Mouse (Mus musculus) myocyte (in vitro differentiated cells): ENCODE measurements at regions not wholly inside any gene's neighbourhood (a gene's known extent, or its start where the extent isn't known, plus 50 kb on each side); places are given as distances from the start of the nearest gene placed in this dataset.
"Not testable (repeated sequence)": the region's sequence is repeated elsewhere in the genome, so short reads cannot be mapped to it uniquely, and the experiment has no call there.

ENCODE experiments used
- CEBPB ChIP-seq: IDR thresholded peaks from 2 replicates; pipeline ENCODE4 v1.6.1; 2011; ENCODE audit warnings: mild to moderate bottlenecking, moderate library complexity; ENCODE audit not compliant: poor library complexity, insufficient read depth, severe bottlenecking
- E2F4 ChIP-seq: IDR thresholded peaks from one replicate; pipeline ENCODE4 v1.6.1; 2011; ENCODE audit warnings: mild to moderate bottlenecking, control low read depth, moderate library complexity; ENCODE audit not compliant: insufficient read depth
- MAX ChIP-seq: IDR thresholded peaks from one replicate; pipeline ENCODE4 v1.6.1; 2011; ENCODE audit warnings: low read depth, mild to moderate bottlenecking, control low read depth
- MYOD1 ChIP-seq, 3 experiments: IDR thresholded peaks; one replicate each; pipeline ENCODE4 v1.6.1; 2011; ENCODE audit warnings: control low read depth in 2 of 3, low read depth in 2 of 3, mild to moderate bottlenecking in 2 of 3, moderate library complexity in 1 of 3; ENCODE audit not compliant: insufficient read length in 2 of 3, control insufficient read depth in 1 of 3
- MYOG ChIP-seq, 3 experiments: IDR thresholded peaks; one replicate each; pipeline ENCODE4 v1.6.1; 2011; ENCODE audit warnings: control low read depth in 2 of 3, low read depth in 2 of 3, mild to moderate bottlenecking in 2 of 3; ENCODE audit not compliant: insufficient read length in 2 of 3, control insufficient read depth in 1 of 3, insufficient read depth in 1 of 3
- POLR2A ChIP-seq: IDR thresholded peaks from one replicate; pipeline ENCODE4 v1.6.1; 2011; ENCODE audit warnings: low read depth, mild to moderate bottlenecking, control low read depth, moderate library complexity; ENCODE audit not compliant: insufficient read length
- POLR2AphosphoS2 ChIP-seq: IDR thresholded peaks from one replicate; pipeline ENCODE4 v1.6.1; 2011; ENCODE audit warnings: low read depth, control low read depth; ENCODE audit not compliant: insufficient read length
- SRF ChIP-seq: IDR thresholded peaks from one replicate; pipeline ENCODE4 v1.6.1; 2011; ENCODE audit warnings: low read depth; ENCODE audit not compliant: control insufficient read depth, insufficient read length
- TCF12 ChIP-seq: IDR thresholded peaks from one replicate; pipeline ENCODE4 v1.6.1; 2011; ENCODE audit warnings: mild to moderate bottlenecking, control low read depth; ENCODE audit not compliant: poor library complexity, insufficient read depth, severe bottlenecking
- TCF3 ChIP-seq: IDR thresholded peaks from one replicate; pipeline ENCODE4 v1.6.1; 2011; ENCODE audit warnings: low read depth, control low read depth; ENCODE audit not compliant: insufficient read length
- USF1 ChIP-seq: IDR thresholded peaks from one replicate; pipeline ENCODE4 v1.6.1; 2011; ENCODE audit warnings: low read depth, mild to moderate bottlenecking, control low read depth, moderate library complexity

- not testable (repeated sequence) for TF ChIP-seq POLR2A; POLR2AphosphoS2; MYOD1 (IDR thresholded peaks at IDR 0.05; ENCODE audit: control insufficient read depth in 1 of 3, insufficient read length in 2 of 3, low read depth in 2 of 3); MYOG (IDR thresholded peaks at IDR 0.05; ENCODE audit: control insufficient read depth in 1 of 3, insufficient read depth in 1 of 3, insufficient read length in 2 of 3, low read depth in 2 of 3); USF1; MAX; TCF12; E2F4; SRF; CEBPB; TCF3
Measured at GRCm38 (mm10) chr14:52988563-52988962, 493.0 kb upstream of the Olfr1507 start.
